Mouse (Mus musculus): ENCODE data around the gene Itga10.
"Not testable (repeated sequence)": the region's sequence is repeated elsewhere in the genome, so short reads cannot be mapped to it uniquely, and the experiment has no call there.

Itga10 gene

DNA sequence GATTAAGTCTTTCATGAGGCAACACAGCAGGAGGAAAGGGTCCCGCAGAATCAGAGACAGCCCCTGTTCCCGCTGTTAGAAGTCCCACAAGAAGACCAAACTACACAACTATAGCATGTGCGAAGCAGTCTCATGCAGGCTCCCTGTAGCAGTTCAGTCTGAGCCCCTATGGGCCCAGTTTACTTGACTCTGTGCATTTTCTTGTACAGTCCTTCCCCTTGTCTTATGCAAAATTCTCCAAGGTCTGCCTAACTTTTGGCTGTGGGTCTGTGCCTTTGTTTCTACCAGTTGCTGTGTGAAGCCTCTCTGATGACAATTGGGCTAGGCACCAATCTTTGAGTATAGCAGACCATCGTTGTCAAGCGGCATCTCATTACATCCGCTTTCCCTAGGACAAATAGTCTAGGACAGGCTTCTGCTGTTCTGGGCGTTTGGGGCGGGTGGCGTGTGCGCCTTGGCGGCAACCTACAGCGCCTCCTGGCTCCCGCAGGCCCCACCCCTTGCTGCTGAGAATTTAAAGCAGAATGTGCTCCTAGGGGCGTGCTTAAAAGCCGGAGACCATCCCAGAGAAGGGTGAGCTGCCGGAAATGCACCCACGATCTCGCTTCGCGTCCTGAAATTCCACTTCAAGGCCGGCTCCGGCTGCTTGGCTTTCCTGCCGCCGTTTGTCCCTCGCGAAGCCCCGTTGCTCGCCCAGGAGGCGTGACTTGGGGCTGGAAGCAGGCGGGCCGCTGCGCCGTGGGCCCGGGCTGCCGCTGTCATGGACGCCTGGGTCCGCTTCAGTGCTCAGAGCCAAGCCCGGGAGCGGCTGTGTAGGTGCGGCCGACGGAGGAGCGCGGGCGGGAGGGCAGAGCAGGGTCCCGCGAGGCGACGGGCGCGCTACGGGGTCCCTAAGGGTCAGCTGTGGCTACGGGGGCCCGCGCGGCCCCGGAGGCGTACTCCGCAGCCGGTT is 10.2 kb upstream of the Itga10 start, which contains the start of the genes Pex11b and Gm42957:
TSS of gene Pex11b (plus strand) at position 449 of the 952 bp plus-strand sequence.
TSS of gene Gm42957 (plus strand) at position 547 of the 952 bp plus-strand sequence.
- DNase-seq: peak; percentile 88

GRCm38 (mm10) chr3:96635906-96636305 is 9.5 kb upstream of the Itga10 start:
- DNase-seq: no peak

DNA sequence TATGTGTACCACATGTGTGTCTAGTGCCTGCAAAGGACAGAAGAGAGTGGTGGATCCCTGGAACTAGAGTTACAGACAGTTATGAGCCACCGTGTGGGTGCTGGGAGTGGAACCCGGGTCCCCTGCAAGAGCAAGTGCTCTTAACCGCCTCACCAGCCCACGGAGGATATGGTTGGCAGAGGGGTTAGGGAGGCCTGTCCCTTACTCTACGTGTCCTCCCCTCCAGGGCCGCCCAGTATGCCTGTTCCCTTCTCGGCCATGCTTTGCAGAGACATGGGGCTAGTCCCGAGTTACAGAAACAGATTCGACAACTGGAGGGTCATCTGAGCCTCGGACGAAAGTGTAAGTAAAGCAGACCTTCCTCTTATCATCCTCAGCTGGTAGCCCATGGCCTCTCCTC is 8.9 kb upstream of the Itga10 start:
- DNase-seq: no peak

DNA sequence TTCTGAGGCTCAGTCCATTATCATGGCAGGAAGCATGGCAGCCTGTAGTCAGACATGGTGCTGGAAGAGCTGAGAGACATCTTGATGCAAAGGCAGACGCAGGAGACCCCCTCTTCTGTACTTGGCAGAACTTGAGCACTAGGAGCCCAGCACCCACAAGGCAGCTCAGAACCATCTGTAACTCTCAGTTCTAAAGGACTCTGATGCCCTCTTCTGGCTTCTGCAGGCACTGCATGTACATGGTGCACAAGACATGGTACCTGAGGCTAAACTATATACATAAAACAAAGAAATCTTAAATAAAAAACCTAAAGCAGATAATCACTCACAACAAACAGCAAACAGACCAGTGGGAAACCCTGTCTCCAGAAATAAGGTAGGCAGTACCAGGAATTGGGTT is 6.2 kb upstream of the Itga10 start:
- DNase-seq: peak; percentile 75

- DNase-seq: no peak
Measured at GRCm38 (mm10) chr3:96647365-96647764, 2.0 kb downstream of the Itga10 start.

DNA sequence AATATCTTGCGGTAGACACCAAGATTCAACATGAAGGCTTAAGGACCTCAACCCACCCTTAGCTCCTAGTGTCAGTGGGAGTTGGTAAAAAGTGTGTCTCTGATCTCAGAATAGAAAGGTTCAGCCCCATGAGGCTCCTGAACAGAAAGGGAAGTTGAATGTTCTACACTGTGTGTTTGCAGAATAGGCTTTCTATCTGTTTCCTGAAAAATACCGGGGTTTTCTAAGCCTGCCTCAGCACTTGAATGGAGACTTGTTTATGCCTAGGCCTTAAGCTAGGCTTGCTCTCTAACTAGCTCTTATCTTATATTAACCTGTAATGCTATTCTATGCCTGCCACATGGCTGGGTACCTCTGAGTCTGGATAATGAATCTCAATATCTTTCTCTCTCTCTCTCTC is 15.5 kb downstream of the Itga10 start:
- DNase-seq: no peak

- no peak for DNase-seq
Measured at GRCm38 (mm10) chr3:96662731-96663316, 17.4 kb downstream of the Itga10 start.

DNA sequence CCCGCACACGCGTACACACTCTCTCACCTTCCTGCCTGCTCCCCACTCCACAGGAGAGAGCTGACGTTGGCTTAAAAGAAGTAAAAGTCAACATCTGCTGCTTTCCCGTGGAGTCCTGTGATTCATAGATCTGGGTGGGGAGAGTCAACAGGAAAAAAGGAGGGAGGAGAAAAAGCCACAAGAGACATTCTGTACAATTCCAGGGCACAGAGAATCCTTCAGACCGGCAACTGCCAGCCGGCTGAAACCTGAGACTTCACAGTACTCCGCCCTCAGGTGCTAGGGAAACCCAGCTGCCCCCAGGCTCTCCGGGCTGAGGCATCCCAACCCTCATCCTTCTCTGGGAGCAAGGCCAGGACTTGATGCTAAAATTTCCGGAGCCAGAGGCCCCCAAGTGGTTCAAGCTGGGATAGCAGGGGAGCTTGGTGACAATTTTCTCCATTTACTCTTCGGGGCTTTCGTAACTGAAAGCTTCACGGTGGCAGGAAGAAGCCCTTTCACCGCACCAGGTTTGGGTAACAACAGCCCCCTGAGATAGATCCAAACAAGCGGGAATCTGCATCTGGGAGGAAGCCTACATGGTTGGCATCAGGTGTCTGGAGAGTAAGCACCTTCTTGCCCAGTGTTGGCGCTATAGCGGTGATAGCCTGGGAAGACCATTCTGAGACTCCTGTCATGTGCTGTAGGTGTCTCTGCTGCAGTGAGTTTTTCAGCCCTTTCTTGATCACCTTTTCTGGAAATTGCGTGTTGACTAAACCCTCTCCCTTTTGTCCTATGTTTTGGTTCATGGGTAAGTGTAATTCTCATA is 18.3 kb downstream of the Itga10 start:
- DNase-seq: peak; percentile 80

DNA sequence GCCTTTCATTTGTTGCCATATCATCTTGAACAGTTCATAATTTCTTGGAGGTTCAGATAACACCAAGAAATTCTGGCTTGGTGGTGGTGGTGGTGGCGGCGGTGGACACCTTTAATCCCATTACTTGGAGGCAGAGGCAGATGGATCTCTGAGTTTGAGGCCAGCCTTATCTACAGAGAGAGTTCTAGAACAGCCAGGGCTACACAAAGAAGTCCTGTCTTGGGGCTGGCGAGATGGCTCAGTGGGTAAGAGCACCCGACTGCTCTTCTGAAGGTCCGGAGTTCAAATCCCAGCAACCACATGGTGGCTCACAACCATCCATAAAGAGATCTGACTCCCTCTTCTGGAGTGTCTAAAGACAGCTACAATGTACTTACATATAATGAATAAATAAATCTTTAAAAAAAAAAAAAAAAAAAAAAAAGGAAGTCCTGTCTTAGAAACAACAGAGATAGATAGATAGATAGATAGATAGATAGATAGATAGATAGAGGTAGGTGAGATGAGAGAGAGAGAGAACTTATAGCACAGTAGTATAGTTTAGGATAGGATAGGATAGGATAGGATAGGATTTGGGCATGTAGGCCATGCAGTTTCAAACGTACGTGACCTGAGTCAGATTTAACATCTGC is 20.5 kb downstream of the Itga10 start:
- DNase-seq: not testable (repeated sequence)

GRCm38 (mm10) chr3:96666916-96667315 is 21.5 kb downstream of the Itga10 start:
- DNase-seq: peak; percentile 74

- peak; percentile 52 for DNase-seq
Measured at GRCm38 (mm10) chr3:96667316-96667715, 21.9 kb downstream of the Itga10 start.

DNA sequence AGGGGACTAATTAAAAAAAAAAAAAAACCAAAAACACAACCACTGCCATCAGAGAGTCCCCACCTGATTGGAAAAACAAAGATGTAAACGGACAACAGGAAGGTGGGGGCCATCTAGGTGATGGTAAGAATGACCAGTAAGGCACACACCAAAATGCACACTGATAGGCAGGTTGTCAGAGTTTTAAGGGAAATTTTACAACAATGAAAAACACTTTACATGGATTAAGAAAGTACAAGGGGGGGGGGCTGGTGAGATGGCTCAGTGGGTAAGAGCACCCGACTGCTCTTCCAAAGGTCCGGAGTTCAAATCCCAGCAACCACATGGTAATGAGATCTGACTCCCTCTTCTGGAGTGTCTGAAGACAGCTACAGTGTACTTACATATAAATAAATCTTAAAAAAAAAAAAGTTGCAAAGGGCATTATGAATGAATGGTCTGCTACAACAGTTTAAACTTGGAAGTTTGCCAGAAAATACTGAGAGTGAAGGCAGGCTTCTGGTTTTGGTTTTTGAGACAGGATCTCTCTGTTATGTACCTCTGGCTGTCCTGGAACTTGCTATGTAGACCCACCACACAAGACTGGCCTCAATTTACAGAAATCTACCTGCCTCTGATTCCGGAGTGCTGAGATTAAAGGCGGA is 23.2 kb downstream of the Itga10 start:
- DNase-seq: no peak

- DNase-seq: peak; percentile 88
Measured at GRCm38 (mm10) chr3:96669727-96670468, 24.5 kb downstream of the Itga10 start, which contains the start of gene Ankrd35. TSS of gene Ankrd35 (plus strand) at chr3:96670131.

DNA sequence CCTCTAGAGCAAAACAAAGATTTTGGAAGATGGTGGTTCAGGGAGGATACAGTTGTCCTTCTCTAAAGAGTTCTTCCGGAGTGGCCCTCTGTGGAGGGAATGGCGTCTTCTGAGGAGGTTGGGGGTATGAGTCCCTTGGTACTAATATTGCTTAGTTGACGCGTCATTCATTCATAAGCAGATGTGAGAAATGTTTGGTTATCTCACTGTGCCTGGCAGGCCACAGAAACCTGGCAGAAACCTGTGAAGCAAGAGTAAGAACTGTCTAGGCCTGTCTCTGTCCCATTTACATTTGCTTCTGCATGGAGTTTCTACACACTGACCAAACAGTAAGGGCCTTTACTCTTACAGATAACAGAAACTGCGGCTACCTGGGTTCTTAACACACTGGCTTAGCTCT is 26.1 kb downstream of the Itga10 start:
- no peak for DNase-seq

- no peak for DNase-seq
Measured at GRCm38 (mm10) chr3:96673514-96673913, 28.1 kb downstream of the Itga10 start.

GRCm38 (mm10) chr3:96674442-96674841 is 29.1 kb downstream of the Itga10 start:
- DNase-seq: no peak

DNA sequence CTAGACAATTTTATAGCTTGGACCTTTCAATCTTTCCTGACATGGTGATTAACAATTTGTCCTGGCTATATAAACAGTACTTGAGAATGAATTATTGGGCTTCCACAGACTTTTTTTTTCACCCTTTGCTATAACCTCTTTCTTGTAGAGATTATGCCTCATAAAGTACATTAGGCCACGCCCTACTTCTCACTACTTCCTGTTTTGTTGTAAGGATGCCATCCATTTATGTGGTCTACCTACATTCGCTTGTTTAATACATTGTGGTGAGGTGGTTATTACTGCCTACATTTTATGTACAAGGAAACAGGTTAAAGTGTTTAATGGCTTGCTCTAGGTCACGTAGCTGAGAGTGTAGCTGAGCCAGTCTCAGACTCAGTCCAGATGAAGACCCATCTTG is 29.8 kb downstream of the Itga10 start:
- no peak for DNase-seq

- DNase-seq: no peak
Measured at GRCm38 (mm10) chr3:96675690-96676089, 30.3 kb downstream of the Itga10 start.

DNA sequence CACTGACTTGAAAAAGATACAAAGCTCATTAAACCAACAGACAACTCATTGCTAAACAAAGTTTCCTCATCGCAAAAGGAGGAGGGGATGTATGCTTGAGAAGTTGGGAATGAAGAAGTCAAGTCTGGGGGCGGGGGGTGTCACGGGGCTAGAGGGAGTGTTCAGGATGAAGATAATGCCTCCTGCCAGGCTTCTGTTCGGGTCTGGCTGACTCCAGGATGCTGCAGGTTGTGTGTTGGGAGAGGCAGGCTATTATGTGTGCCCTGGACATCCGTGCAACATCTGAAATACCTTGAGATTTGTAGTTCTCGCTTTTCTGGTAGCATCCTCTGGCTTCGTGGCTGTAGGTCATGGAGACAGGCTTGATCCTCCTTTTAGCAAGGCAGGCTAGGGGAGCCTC is 33.1 kb downstream of the Itga10 start:
- DNase-seq: no peak

DNA sequence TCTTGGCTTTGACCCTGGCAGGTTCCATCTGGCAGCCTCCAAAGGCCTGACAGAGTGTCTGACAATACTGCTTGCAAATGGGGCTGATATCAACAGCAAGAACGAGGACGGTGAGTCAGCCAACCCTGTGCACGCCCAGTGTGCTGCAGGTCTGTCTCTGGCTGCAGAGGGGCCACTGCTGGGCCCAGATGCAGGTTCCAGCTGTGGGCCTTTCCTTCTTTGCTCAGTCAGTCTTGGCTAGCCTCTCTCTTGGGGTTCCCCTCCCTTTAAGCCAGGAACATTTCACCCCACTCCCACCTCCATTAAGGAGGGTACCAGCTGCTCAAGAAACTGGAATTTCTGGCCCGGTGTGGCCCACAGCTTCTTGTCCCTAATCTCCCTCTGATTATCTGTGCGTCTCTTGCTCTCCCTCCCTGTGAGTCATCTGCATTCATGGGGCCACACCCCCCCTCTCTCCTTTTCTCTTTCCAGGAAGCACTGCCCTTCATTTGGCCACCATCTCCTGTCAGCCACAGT is 33.8 kb downstream of the Itga10 start:
- DNase-seq: no peak

All from kidney, adult 9 months (tissue).